Mouse (Mus musculus): ENCODE measurements around the gene Slc16a10. TPM values are rescaled to one million over a fixed set of nuclear protein-coding genes. Genes with fewer than 3 reads are reported as not detected.
A peak's percentile ranks its signal among the peaks of the same experiment; 100 is the strongest.

Slc16a10 gene
- total RNA-seq, 4 experiments from 2014 or later, result 19.3 to 24.6 (median 19.9) TPM

GRCm38 (mm10) chr10:40109520-40109919, 32.5 kb downstream of the Slc16a10 start:
- DNase-seq (ENCODE audit: low spot score), result no peak

- no peak for DNase-seq (ENCODE audit: low spot score)
Measured at GRCm38 (mm10) chr10:40108992-40109391, 33.1 kb downstream of the Slc16a10 start.

- peak; percentile 66 for DNase-seq (ENCODE audit: low spot score)
Measured at GRCm38 (mm10) chr10:40107995-40108394, 34.1 kb downstream of the Slc16a10 start.

- no peak for DNase-seq (ENCODE audit: low spot score)
Measured at GRCm38 (mm10) chr10:40105174-40105573, 36.9 kb downstream of the Slc16a10 start.

GRCm38 (mm10) chr10:40103790-40104189, 38.3 kb downstream of the Slc16a10 start:
- peak; percentile 69 for DNase-seq (ENCODE audit: low spot score)

GRCm38 (mm10) chr10:40102986-40103385, 39.1 kb downstream of the Slc16a10 start:
- no peak for DNase-seq (ENCODE audit: low spot score)

GRCm38 (mm10) chr10:40102166-40102565, 39.9 kb downstream of the Slc16a10 start:
- DNase-seq (ENCODE audit: low spot score), result no peak

GRCm38 (mm10) chr10:40098441-40098840, 43.6 kb downstream of the Slc16a10 start:
- DNase-seq (ENCODE audit: low spot score), result no peak

GRCm38 (mm10) chr10:40097519-40097918, 44.5 kb downstream of the Slc16a10 start:
- DNase-seq (ENCODE audit: low spot score), result no peak

- DNase-seq (ENCODE audit: low spot score), result no peak
Measured at GRCm38 (mm10) chr10:40094752-40095151, 47.3 kb downstream of the Slc16a10 start.

- no peak for DNase-seq (ENCODE audit: low spot score)
Measured at GRCm38 (mm10) chr10:40093526-40093925, 48.5 kb downstream of the Slc16a10 start.

GRCm38 (mm10) chr10:40091455-40091854, 50.6 kb downstream of the Slc16a10 start:
- no peak for DNase-seq (ENCODE audit: low spot score)

- DNase-seq (ENCODE audit: low spot score), result no peak
Measured at GRCm38 (mm10) chr10:40090504-40091428, 51.3 kb downstream of the Slc16a10 start.

- no peak for DNase-seq (ENCODE audit: low spot score)
Measured at GRCm38 (mm10) chr10:40084332-40085093, 57.5 kb downstream of the Slc16a10 start.

GRCm38 (mm10) chr10:40083556-40083955, 58.5 kb downstream of the Slc16a10 start:
- no peak for DNase-seq (ENCODE audit: low spot score)

GRCm38 (mm10) chr10:40082668-40083067, 59.4 kb downstream of the Slc16a10 start:
- DNase-seq (ENCODE audit: low spot score), result no peak

GRCm38 (mm10) chr10:40080533-40080932, 61.5 kb downstream of the Slc16a10 start:
- DNase-seq (ENCODE audit: low spot score), result no peak

GRCm38 (mm10) chr10:40079256-40079655, 62.8 kb downstream of the Slc16a10 start:
- no peak for DNase-seq (ENCODE audit: low spot score)

GRCm38 (mm10) chr10:40077960-40078353, 64.1 kb downstream of the Slc16a10 start:
- DNase-seq (ENCODE audit: low spot score), result no peak

- no peak for DNase-seq (ENCODE audit: low spot score)
Measured at GRCm38 (mm10) chr10:40077346-40077959, 64.6 kb downstream of the Slc16a10 start.

- DNase-seq (ENCODE audit: low spot score), result no peak
Measured at GRCm38 (mm10) chr10:40073608-40074007, 68.5 kb downstream of the Slc16a10 start.

- DNase-seq (ENCODE audit: low spot score), result no peak
Measured at GRCm38 (mm10) chr10:40070684-40071083, 71.4 kb downstream of the Slc16a10 start.

Measured in heart, adult 8-10 months (tissue).